Mouse (Mus musculus) E14TG2a.4 (cell line): ENCODE results near the gene Pfas.
"Not testable (repeated sequence)": the region's sequence is repeated elsewhere in the genome, so short reads cannot be mapped to it uniquely, and the experiment has no call there.

ENCODE experiments used
- H3K27me3 ChIP-seq: 2 replicates; pipeline ENCODE4 v1.6.1; 2014; ENCODE audit warnings: low read length, control low read depth; ENCODE audit not compliant: insufficient read depth
- H3K36me3 ChIP-seq: 2 replicates; pipeline ENCODE4 v1.6.1; 2014; ENCODE audit warnings: low read length, control low read depth; ENCODE audit not compliant: insufficient read depth
- H3K4me1 ChIP-seq: replicated peaks from 2 replicates; pipeline ENCODE4 v1.6.1; 2014; ENCODE audit warnings: low read depth, low read length, control low read depth
- H3K4me3 ChIP-seq: replicated peaks from 2 replicates; pipeline ENCODE4 v1.5.1; 2014; ENCODE audit warnings: mild to moderate bottlenecking, low read length
- H3K9me3 ChIP-seq: 2 replicates; pipeline ENCODE4 v1.6.1; 2014; ENCODE audit warnings: low read length, control low read depth
- CTCF ChIP-seq: conservative IDR thresholded peaks from 2 replicates; pipeline ENCODE4 v1.5.1; 2014; ENCODE audit warnings: low read length
- NANOG ChIP-seq: IDR thresholded peaks from 2 replicates; pipeline ENCODE4 v1.6.1; 2014; ENCODE audit warnings: borderline replicate concordance, low read length, mixed read lengths
- POU5F1 ChIP-seq: IDR thresholded peaks from 2 replicates; pipeline ENCODE4 v1.6.1; 2014; ENCODE audit warnings: low read length, borderline replicate concordance

Gene Pfas

DNA sequence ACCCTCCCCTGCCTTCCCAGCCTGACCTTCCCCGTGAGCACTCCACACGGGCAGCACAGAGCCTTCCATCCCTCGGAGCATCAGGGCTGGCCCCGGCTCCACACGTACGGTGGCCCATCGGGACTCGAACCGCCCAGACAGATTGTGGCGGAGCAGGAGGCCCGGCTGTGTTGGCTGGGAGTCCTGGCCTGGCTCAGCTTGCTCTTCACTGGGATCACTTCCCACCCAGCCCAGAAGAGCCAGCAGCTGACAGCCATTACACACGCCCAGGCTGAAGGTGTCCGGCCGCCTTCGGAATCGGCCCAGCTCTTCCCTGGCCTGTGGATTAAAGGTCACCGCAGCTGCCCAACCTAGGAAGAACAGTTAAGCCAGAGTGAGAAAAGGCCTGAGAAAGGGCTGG lies 19.9 kb downstream of the Pfas start:
- TF ChIP-seq NANOG, result no peak
- no peak for TF ChIP-seq POU5F1
- no peak for TF ChIP-seq CTCF
- H3K9me3 ChIP-seq, result no peaks in the 10 kb centered on the region
- no peaks in the 10 kb centered on the region for H3K27me3 ChIP-seq
- no peak overlapping the region for H3K4me3 ChIP-seq
- H3K4me1 ChIP-seq, result peaks cover 42% of the 10 kb centered on the region
- peaks cover 88% of the 10 kb centered on the region for H3K36me3 ChIP-seq

DNA sequence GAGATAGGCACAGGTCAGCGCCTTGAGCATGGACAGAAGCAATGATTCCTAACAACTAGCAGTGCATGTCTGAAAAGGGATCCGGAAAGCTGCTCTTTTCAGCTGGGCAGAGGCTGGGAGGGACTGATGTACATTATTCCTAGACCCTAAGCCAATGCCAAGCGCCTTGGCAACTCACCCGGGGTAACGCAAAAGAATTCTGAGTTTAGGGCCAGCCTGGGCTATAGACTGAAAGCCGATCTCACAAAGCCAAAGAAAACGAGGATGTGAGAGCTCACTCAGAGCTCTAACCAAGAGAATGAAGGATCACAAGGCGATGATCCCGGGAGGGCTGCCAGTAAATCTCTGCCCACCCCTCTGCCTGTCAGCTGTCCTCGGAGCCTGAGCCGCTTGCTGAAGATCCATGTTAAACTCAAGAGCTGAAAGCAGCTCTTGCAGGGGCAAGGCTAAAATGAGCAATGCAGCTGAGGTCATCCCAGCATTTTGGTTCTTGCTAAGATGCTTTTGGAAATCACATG lies 20.8 kb downstream of the Pfas start:
- Histone ChIP-seq H3K4me3 (no peak overlapping the region), H3K9me3 (no peaks in the 10 kb centered on the region), H3K36me3 (peaks cover 79% of the 10 kb centered on the region), H3K27me3 (no peaks in the 10 kb centered on the region), H3K4me1 (peaks cover 32% of the 10 kb centered on the region)
- TF ChIP-seq CTCF (no peak), POU5F1 (no peak), NANOG (no peak)

DNA sequence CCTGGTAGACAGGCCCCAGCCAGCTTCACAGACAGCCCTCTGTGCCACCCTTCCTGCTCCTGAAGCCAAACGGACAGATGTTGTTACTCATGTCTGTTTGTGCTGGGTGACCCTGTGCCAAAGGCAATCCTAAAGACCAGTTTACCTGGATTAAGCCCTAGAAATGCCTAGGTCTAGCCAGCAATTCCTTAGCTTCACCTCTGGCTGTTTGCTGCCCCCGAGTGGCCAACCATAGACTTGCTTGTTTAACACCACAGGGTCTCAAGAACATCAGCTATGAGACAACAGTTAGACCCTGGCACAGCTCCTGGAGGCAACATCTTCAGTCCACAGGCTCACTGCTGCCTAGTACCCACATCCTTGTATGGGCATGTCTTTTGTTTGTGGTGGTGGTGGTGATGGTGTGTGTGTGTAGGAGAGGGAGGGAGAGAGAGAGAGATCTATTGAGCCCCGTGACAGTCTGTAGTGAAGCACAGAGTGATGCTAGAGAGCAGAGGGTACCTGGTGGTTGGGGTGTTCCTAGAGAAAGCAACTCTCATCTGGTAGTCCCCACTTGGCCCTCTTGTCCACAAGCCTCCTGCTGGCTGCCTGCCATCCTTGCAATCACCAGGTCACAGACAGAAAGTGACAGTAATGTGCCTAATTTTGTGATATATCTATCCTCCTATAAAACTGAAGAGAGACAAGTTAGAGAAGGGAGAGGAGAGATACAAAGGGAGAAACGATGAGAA lies 25.5 kb downstream of the Pfas start:
- H3K36me3 ChIP-seq, result peaks cover 33% of the 10 kb centered on the region
- TF ChIP-seq CTCF (peak; percentile 59), NANOG (no peak)
- peaks cover 3% of the 10 kb centered on the region; the same call in 1 of the 2 replicates for H3K4me1 ChIP-seq
- H3K9me3 ChIP-seq, result no peaks in the 10 kb centered on the region
- H3K27me3 ChIP-seq, result no peaks in the 10 kb centered on the region
- no peak overlapping the region for H3K4me3 ChIP-seq

DNA sequence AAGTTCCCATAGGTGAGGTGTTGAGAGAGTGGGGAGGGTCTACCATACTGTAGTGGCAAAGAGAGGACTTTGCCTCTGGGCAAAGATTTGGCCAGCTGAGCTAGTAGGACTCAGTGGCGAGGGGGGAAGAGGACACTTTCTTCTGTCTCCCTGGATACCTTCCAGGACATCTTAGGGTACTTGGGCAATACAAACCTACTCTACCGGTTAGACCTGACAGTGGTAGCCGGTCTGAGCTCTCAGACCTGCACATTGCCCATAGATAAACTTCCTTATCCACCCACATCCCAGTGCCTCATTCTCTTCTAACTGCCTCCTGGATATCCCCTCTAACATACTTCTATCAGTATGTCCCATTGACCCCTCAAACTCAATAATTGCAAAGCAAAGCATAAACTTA lies 27.3 kb downstream of the Pfas start:
- Histone ChIP-seq H3K9me3 (no peaks in the 10 kb centered on the region), H3K4me3 (no peak overlapping the region), H3K36me3 (peaks cover 14% of the 10 kb centered on the region), H3K4me1 (no peaks in the 10 kb centered on the region), H3K27me3 (peaks cover 2% of the 10 kb centered on the region)
- TF ChIP-seq CTCF (no peak), NANOG (no peak)

DNA sequence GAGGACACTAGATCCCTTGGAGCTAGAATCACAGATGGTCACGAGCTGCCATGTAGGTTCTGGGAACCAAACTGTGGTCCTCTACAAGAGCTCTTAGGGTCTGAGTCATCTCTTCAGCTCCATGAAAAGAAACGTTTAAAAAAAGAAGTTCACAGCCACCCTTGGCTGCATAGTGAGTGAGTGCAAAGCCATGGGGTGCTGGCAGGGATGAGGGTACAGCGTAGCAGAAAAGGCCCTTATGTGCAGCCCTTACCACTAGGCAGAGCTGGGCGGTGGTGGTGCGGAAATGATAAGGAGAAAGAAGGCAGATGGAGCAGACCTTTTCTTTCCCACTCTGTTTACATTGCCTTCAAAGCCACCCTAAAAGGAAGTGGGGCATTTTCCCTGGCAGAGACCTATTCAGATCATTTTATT lies 28.9 kb downstream of the Pfas start:
- Histone ChIP-seq H3K36me3 (no peaks in the 10 kb centered on the region), H3K4me1 (peaks cover 7% of the 10 kb centered on the region), H3K9me3 (no peaks in the 10 kb centered on the region), H3K4me3 (no peak overlapping the region), H3K27me3 (peaks cover 2% of the 10 kb centered on the region)
- no peak for TF ChIP-seq CTCF
- TF ChIP-seq POU5F1, result no peak
- TF ChIP-seq NANOG, result no peak

DNA sequence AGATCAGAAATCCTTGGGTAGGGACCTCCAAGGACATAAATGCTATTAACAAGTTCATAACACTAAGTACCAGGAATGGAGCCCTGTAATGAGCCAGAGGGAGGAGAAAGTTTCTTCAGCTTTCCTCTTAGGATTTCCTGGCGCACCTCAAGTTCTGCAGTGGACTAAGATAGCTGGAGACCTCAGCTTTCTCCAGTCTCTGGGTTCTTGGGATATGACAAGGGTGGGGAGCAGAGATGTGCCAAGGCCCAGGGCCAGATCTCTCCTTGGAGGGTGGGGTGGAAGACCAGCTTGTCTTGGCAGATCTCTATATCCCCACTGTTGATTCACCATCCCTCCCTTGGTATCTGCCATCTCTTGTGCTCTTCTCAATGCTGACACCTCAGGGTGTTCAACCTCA lies 32.7 kb downstream of the Pfas start:
- no peak for TF ChIP-seq POU5F1
- no peak for TF ChIP-seq NANOG
- TF ChIP-seq CTCF, result no peak
- Histone ChIP-seq H3K36me3 (peaks cover 16% of the 10 kb centered on the region), H3K27me3 (peaks cover 2% of the 10 kb centered on the region), H3K4me3 (no peak overlapping the region), H3K4me1 (peaks cover 38% of the 10 kb centered on the region), H3K9me3 (no peaks in the 10 kb centered on the region)

DNA sequence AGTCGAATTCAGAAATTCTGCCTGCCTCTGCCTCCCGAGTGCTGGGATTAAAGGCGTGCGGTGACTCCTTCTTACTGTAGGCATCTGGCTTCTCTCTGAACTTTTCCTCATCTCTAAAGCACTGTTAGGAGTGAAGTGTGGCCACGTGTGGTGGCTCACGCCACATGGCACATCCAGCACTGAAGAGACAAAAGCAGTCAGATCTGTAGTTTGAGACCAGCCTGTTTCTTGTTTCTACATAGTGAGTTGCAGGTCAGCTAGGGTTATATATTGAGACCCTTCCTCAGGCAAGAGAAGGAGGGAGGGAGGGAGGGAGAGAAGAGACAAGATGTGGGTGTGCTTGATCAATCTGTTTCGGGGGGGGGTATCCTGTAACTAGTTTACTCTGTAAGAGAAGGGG lies 33.2 kb downstream of the Pfas start, which contains the start of gene Rangrf:
Gene Rangrf, minus strand, starts transcription at position 101 of the 400 bp plus-strand sequence.
- no peaks in the 10 kb centered on the region for H3K9me3 ChIP-seq
- peaks cover 2% of the 10 kb centered on the region for H3K27me3 ChIP-seq
- peak within 1 kb of the TSS; percentile 78 for H3K4me3 ChIP-seq
- H3K4me1 ChIP-seq, result peaks cover 43% of the 10 kb centered on the region
- TF ChIP-seq NANOG (no peak), POU5F1 (no peak), CTCF (no peak)
- peaks cover 21% of the 10 kb centered on the region for H3K36me3 ChIP-seq

DNA sequence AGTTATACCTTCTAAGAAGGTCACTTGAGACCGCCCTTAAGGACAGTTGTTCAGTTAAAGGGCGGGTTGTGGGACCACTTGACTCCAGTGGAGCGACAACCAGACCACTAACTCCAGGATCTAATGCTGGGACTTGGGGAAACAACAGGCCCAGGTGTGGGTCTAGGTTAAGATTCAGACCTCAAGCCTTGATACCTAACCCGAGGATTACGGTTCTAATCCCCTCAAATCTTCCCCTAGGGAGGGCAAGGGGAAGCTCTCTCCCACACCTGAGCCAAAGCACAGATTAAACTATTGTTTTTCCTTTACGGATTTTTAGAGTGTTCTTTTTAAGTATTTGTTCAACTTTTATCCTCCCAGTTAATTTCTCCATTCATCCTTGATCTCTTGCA lies 34.2 kb downstream of the Pfas start:
- Histone ChIP-seq H3K4me3 (peak overlapping the region; percentile 78), H3K27me3 (peaks cover 2% of the 10 kb centered on the region), H3K4me1 (peaks cover 47% of the 10 kb centered on the region), H3K36me3 (peaks cover 26% of the 10 kb centered on the region), H3K9me3 (no peaks in the 10 kb centered on the region)
- TF ChIP-seq POU5F1, result no peak
- TF ChIP-seq CTCF, result no peak
- no peak for TF ChIP-seq NANOG

DNA sequence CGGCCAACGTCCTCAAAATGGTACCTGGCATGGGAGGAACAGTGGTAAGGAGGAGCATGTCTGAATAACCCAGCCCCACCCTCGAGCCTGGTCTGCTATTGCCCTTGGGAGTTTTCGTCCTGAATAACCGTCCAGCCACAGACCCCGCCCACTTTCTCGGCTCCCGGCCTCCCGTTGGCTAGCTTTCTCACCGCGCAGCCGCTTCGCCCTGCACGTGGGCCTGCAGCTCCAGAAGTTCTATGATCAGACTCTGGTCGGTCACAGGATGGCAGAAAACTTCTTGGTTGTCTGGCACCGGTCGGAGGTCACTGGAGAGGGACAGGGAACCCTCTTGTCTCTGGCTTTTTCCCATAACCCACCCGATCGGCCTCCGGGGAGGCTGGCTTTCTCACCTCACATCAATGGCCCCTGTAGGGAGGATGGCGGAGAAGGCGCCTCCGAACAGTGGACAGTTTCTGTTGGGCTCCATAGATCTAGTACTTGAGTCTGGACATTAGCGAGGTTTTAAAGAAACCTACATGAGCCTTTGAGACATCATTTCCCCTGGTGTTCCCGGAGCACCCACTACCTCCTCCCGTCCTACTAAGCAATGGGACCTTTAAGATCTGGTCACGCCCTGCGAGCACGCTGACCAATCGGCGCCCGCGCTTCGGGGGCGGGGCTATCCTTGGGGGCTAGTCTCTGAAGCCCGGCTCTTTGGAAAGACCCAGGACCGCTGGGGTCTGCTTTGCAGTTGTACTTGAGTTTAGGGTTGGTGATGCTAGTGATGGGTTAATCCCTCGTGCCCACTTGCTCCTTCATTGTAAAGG lies 34.8 kb downstream of the Pfas start:
- H3K9me3 ChIP-seq, H3K27me3 ChIP-seq: not testable (repeated sequence)
- peaks cover 26% of the 10 kb centered on the region for H3K36me3 ChIP-seq
- peaks cover 53% of the 10 kb centered on the region for H3K4me1 ChIP-seq
- H3K4me3 ChIP-seq, result peak overlapping the region; percentile 78
